Mouse (Mus musculus): ENCODE results near the gene Heatr9.
"Not testable (repeated sequence)": the region's sequence is repeated elsewhere in the genome, so short reads cannot be mapped to it uniquely, and the experiment has no call there.

Gene Heatr9

GRCm38 (mm10) chr11:83522075-83522474 lies at the start of gene Heatr9:
Heatr9 (minus strand) TSS chr11:83522175.
- no peak for DNase-seq (ENCODE audit: low read depth, low spot score)

DNA sequence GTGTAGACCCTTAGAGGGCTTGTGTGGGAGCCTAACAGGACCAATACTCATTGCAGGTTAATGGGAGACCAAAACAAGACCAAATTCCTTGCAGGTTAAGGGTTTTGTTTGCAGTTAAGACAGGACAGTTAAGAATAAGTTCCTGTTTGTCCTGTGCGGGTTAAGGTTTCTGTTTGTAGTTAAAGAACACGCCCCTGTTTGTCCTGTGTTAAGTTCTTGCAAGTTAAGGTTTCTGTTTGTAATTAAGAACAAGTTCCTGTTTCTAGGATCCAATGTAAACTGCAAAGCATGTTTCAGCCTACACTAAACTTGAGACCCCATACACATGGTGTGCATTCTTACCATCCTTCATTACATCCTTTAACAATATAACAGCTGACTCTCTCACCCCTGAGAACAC lies 48.2 kb upstream of the Heatr9 start:
- DNase-seq (ENCODE audit: low read depth, low spot score) = no peak

GRCm38 (mm10) chr11:83569249-83569648 lies 47.3 kb upstream of the Heatr9 start:
- DNase-seq (ENCODE audit: low read depth, low spot score) = no peak

DNA sequence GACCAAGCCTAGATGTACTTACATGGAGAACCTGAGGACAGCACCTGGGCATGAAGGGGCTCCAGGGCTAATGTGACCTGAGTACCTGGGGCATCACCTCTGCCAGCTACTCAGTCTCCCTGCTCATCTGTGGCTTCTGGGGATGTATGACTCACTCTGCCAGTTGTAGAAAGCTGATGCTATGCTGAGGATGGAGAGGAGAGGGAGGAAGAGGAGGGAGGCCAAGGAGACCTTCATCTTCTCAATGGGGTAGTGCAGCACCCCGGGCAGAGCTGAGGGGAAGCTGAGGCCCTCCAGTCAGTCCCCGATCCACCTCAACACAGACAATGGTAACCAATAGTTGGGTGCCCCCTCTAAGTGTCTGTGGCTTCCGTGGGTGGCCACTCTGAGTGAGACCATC lies 46.8 kb upstream of the Heatr9 start:
- no peak for DNase-seq (ENCODE audit: low read depth, low spot score)

- DNase-seq (ENCODE audit: low read depth, low spot score) = no peak
Measured at GRCm38 (mm10) chr11:83568061-83568460, 46.1 kb upstream of the Heatr9 start.

DNA sequence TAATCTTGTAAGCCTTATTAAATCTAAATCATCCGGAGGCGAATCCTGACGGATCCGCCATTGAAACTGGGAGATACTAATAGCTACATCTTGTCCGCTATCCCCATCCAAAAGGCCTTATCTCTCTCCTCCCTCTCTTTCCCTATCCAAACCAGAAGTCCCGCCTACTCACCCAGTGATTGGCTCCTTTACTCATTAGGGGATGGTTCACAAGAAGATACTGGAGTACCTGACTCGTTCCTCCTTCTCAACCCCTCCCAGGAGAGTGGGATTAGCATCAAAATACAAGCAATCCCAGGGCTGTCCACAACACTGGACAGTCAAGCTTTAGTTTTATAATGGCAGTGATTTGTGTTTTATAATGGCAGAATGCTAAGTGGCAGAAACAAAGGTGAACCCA lies 45.3 kb upstream of the Heatr9 start:
- peak; percentile 61 for DNase-seq (ENCODE audit: low read depth, low spot score)

DNA sequence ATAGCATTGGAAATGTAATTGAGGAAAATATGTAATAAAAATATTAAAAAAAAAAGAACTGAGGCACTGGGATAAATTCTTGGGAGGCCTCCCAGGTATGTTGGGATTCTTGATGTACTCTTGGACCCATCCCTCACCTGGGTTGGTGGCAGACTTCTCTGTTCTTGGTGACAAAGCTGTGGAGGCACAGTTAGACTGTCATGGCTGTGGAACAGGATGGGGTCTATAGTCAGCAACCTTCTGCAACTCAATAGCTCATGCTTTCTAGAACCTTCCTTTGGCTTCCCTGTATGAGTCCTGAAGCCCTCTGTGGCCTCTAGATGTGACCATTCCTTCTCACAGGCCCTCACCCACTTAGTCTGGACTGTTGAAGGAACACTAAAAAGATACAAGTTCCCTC lies 44.6 kb upstream of the Heatr9 start:
- no peak for DNase-seq (ENCODE audit: low read depth, low spot score)

- DNase-seq (ENCODE audit: low read depth, low spot score) = no peak
Measured at GRCm38 (mm10) chr11:83563754-83564153, 41.8 kb upstream of the Heatr9 start.

GRCm38 (mm10) chr11:83562311-83562887 lies 40.4 kb upstream of the Heatr9 start:
- no peak for DNase-seq (ENCODE audit: low read depth, low spot score)

DNA sequence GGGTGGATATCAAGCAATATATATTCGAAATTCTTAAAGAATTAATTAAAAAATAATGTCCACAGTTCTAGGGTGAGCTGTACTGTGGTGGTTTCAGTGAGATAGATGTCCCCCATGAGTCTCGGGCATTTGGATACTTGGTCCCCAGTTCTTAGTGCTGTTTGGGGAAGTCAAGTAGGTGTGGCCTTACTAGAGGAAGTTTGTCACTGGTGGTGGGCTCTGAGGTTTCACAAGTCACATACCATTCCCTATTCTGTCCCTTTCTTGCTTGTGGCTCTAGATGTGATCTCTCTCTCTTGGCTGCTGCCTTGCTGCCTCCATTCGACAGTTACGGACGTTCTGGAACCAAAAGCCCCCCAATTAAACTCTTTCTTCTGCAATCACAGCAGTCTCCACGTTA lies 38.4 kb upstream of the Heatr9 start:
- no peak for DNase-seq (ENCODE audit: low read depth, low spot score)

- no peak for DNase-seq (ENCODE audit: low read depth, low spot score)
Measured at GRCm38 (mm10) chr11:83557074-83557473, 35.1 kb upstream of the Heatr9 start.

- DNase-seq (ENCODE audit: low read depth, low spot score) = peak; percentile 68
Measured at GRCm38 (mm10) chr11:83556085-83556781, 34.3 kb upstream of the Heatr9 start.

DNA sequence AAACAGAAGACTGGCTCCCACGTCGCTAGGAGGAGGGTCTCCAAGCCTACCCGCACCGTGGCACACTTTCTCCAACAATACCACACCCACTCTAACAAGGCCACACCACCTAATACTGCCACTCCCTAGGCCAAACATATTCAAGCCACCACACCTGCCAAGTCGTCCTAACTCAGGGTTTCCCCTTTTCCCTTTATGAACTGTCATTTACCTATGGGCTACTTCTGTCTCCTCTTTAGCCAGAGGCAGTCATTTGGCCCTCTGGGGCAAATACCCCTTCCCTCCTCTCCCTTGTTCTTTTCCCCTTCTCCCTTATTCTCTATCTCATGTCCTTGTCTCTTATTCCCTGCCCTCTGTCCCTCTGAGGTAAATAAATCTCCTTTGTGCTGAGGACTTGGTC lies 29.7 kb upstream of the Heatr9 start:
- no peak for DNase-seq (ENCODE audit: low read depth, low spot score)

DNA sequence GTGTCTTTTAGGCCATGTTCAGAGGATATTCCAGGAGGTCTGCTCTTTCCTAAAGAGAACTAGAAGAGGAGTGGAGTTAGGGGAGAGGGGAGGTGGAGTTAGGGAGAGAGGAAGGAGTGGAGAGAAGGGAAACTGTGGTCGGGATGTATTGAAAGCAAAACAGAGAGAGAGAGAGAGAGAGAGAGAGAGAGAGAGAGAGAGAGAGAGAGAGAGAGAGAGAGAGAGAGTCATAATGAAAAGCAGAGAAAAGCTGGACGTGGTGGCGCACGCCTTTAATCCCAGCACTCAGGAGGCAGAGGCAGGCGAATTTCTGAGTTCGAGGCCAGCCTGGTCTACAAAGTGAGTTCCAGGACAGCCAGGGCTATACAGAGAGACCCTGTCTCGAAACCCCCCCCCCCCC lies 29.1 kb upstream of the Heatr9 start:
- DNase-seq (ENCODE audit: low read depth, low spot score) = not testable (repeated sequence)

DNA sequence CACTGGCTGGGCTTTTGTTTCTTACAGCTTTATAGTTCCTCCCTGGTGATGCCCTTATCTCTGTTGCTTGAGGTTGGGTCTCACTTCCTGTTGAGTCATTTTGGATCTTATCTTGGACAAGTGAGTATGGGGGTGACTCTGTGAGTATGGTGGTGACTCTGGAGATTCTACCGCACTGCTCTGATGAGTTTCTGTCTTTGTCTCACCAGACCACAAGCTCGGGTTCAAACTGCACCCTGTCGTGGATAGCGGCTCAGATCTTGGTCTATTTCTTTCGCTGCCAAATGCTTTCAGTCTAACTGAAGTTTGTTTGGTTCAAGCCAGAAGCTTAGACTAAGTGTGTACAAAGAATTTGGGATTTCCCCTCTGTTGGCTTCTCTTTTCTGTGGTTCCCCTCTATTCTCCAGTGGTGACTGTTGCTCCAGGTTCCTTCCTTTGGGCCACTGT lies 28.2 kb upstream of the Heatr9 start:
- DNase-seq (ENCODE audit: low read depth, low spot score) = no peak

GRCm38 (mm10) chr11:83544214-83544613 lies 22.2 kb upstream of the Heatr9 start:
- no peak for DNase-seq (ENCODE audit: low read depth, low spot score)

- no peak for DNase-seq (ENCODE audit: low read depth, low spot score)
Measured at GRCm38 (mm10) chr11:83541415-83541814, 19.4 kb upstream of the Heatr9 start.

DNA sequence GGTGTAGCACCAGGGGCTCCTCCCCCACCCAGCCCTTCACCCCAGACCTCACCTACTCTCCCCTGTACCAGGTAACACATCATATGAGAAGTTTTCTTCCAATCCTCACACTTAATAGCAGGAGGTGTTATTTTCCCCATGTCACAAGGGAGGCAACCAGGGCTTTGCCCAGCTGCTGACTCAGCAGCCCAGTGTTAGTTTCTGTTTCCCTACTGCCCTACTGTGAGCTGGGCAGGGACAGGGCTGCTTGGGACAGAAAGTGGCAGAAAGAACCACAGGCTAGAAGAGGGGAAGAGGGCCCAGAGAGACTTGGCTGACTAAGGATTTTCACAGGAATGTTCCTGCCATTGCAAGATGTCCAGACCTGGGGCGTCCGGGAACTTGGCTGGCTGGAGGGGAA lies 19.0 kb upstream of the Heatr9 start:
- no peak for DNase-seq (ENCODE audit: low read depth, low spot score)

- no peak for DNase-seq (ENCODE audit: low read depth, low spot score)
Measured at GRCm38 (mm10) chr11:83538705-83539314, 16.8 kb upstream of the Heatr9 start.

GRCm38 (mm10) chr11:83536831-83537230 lies 14.9 kb upstream of the Heatr9 start:
- no peak for DNase-seq (ENCODE audit: low read depth, low spot score)

- DNase-seq (ENCODE audit: low read depth, low spot score) = no peak
Measured at GRCm38 (mm10) chr11:83534609-83535423, 12.8 kb upstream of the Heatr9 start.

- no peak for DNase-seq (ENCODE audit: low read depth, low spot score)
Measured at GRCm38 (mm10) chr11:83534143-83534542, 12.2 kb upstream of the Heatr9 start.

Measured in R1 (cell line).